Mouse (Mus musculus) gastrocnemius, adult 2 months (tissue): ENCODE results near the gene Foxc2. TPM values are rescaled to one million over a fixed set of nuclear protein-coding genes. Genes with fewer than 3 reads are reported as not detected.

Experiments used
- DNase-seq: peaks from one replicate; pipeline ENCODE4 v3.0.0; 2022
- H3K27ac ChIP-seq: fragments of 200-600 bp; 2 replicates; pipeline ENCODE4 v1.8.1; 2022; ENCODE audit warnings: mild to moderate bottlenecking
- H3K4me3 ChIP-seq: fragments of 200-600 bp; 2 replicates; pipeline ENCODE4 v1.8.1; 2022; ENCODE audit warnings: mild to moderate bottlenecking, moderate library complexity
- CTCF ChIP-seq: fragments of 200-600 bp; IDR thresholded peaks from 2 replicates; pipeline ENCODE4 v1.8.1; 2022; ENCODE audit warnings: antibody characterized with exemption, mild to moderate bottlenecking, moderate library complexity
- intact Hi-C: fragments of 180-260 bp; cut with DNase I; formaldehyde crosslinking; loops from one replicate; pipeline ENCODE4 v1.15.1; 2025
- microRNA-seq: library from miRNA; unstranded; fragments of <30 nt; microRNA quantifications from one replicate; pipeline ENCODE4 v1.2.0, GENCODE M21; 2021
- total RNA-seq, 2 experiments: library from RNA; stranded (reverse); gene quantifications; 2 replicates each; pipeline ENCODE4 v1.2.3; 2021

Foxc2 gene
- total RNA-seq, 2 experiments from 2014 or later, result 0.20 TPM

GRCm38 (mm10) chr8:121148573-121149083 lies 32.7 kb downstream of the Foxc2 start:
- intact Hi-C loops, result no loop called here
- H3K4me3 ChIP-seq, result no peak overlapping the region
- DNase-seq, result no peak
- no peak overlapping the region for H3K27ac ChIP-seq
- no peak for TF ChIP-seq CTCF

- peak; percentile 62 for DNase-seq
- intact Hi-C loops, result no loop called here
- no peak for TF ChIP-seq CTCF
These were observed 36.4 kb downstream of the Foxc2 start for GRCm38 (mm10) chr8:121152394-121152793.

GRCm38 (mm10) chr8:121156990-121157491 lies 41.1 kb downstream of the Foxc2 start:
- Histone ChIP-seq H3K4me3 (no peak overlapping the region), H3K27ac (no peak overlapping the region)
- intact Hi-C loops, result no loop called here
- TF ChIP-seq CTCF, result no peak
- no peak for DNase-seq

More at GRCm38 (mm10) chr8:121152394-121152793, 36.4 kb downstream of the Foxc2 start:
- Histone ChIP-seq H3K4me3 (peak overlapping the region; percentile 17; the same call in 1 of the 2 replicates), H3K27ac (peak overlapping the region; percentile 46; the same call in 1 of the 2 replicates)

GRCm38 (mm10) chr8:121158812-121159211 lies 42.8 kb downstream of the Foxc2 start:
- TF ChIP-seq CTCF, result no peak
- no peak for DNase-seq
- no peak overlapping the region for H3K27ac ChIP-seq
- intact Hi-C loops, result no loop called here
- H3K4me3 ChIP-seq, result no peak overlapping the region

- TF ChIP-seq CTCF, result no peak
- DNase-seq, result no peak
- intact Hi-C loops, result no loop called here
- Histone ChIP-seq H3K4me3 (no peak overlapping the region), H3K27ac (no peak overlapping the region)
These were observed 45.5 kb downstream of the Foxc2 start for GRCm38 (mm10) chr8:121161437-121161836.

- DNase-seq, result no peak
- H3K4me3 ChIP-seq, result no peak overlapping the region
- H3K27ac ChIP-seq, result no peak overlapping the region
- intact Hi-C loops, result no loop called here
- TF ChIP-seq CTCF, result no peak
These were observed 46.4 kb downstream of the Foxc2 start for GRCm38 (mm10) chr8:121162413-121162812.

GRCm38 (mm10) chr8:121162906-121163695 lies 47.1 kb downstream of the Foxc2 start:
- DNase-seq, result no peak
- H3K27ac ChIP-seq, result no peak overlapping the region
- intact Hi-C loops, result no loop called here
- no peak overlapping the region for H3K4me3 ChIP-seq
- TF ChIP-seq CTCF, result no peak

GRCm38 (mm10) chr8:121164017-121164469 lies 48.1 kb downstream of the Foxc2 start:
- no peak for DNase-seq
- no peak overlapping the region for H3K4me3 ChIP-seq
- intact Hi-C loops, result no loop called here
- no peak overlapping the region for H3K27ac ChIP-seq
- TF ChIP-seq CTCF, result no peak

- intact Hi-C loops, result no loop called here
- Histone ChIP-seq H3K27ac (no peak overlapping the region), H3K4me3 (no peak overlapping the region)
- DNase-seq, result no peak
- TF ChIP-seq CTCF, result no peak
These were observed 52.1 kb downstream of the Foxc2 start for GRCm38 (mm10) chr8:121168033-121168432.

Small RNAs within 50 kb of the gene (microRNA-seq; reads per million reads assigned to microRNA genes)
- not detected for gene Gm27530

Other genes with a start within 250 kb of the Foxc2 start
- under 1 TPM; 0.10 to 0.14 TPM for gene Foxf1, start 31.8 kb upstream of the Foxc2 start, total RNA-seq
- 10 to 100 TPM; 16.2 to 17.9 TPM for gene Mthfsd, start 7.8 kb upstream of the Foxc2 start, total RNA-seq
- not detected for gene Foxl1, start 11.8 kb downstream of the Foxc2 start, total RNA-seq